Mouse (Mus musculus) liver, postnatal 0 days (tissue): ENCODE results near the gene Adam8.

Experiments
- CTCF ChIP-seq: sonication (generic); IDR thresholded peaks from 2 replicates; pipeline ENCODE4 v1.5.1; 2016; ENCODE audit warnings: antibody characterized with exemption, low read depth
- EP300 ChIP-seq: IDR thresholded peaks from 2 replicates; pipeline ENCODE4 v1.6.1; 2016; ENCODE audit warnings: antibody characterized with exemption, low read depth, mild to moderate bottlenecking

DNA sequence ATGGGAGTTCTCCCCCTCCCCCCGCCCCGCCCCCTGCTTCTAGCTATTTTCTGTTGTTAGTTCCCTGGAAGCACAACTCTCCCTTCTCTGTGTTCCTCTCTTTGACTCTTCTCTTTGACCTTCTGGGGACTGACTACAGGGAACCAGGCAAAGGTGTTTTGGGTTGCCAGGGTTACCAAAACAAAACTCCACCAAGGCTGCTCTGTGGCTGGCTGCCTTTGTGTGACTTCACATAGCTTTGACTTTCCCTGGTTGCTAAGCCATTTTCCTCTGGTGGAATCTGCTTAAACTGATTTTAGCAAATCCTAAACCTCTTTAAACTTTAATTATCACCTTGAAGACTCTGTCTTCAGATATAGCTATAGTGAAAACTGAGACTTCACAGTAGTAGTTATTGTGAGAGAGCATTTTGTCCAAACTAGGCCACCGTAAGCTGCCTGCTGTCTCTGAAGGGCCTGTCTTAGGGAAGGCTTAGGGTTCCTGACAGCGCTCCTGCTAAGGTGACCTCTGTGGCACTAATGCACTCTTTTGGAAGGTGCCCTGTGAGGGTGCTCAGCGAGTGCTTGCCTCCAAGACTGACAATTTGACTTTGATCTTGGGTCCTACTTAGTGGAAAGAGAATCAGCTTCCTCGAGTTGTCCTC is 40.2 kb downstream of the Adam8 start:
- TF ChIP-seq CTCF (no peak), EP300 (no peak)
